Mouse (Mus musculus): ENCODE measurements around the gene Nup62. TPM values are rescaled to one million over a fixed set of nuclear protein-coding genes. Genes with fewer than 3 reads are reported as not detected.
A peak's percentile ranks its signal among the peaks of the same experiment; 100 is the strongest.

Gene Nup62
- polyA plus RNA-seq, 1 experiment from 2014 or later = 43.4 TPM

GRCm38 (mm10) chr7:44849416-44850111 lies 33.7 kb downstream of the Nup62 start:
- Histone ChIP-seq H3K27ac (ENCODE audit: low read length) (peak overlapping the region; percentile 98), H3K9ac (ENCODE audit: low read depth, low read length) (peak overlapping the region; percentile 87), H3K27me3 (ENCODE audit: control insufficient read depth, insufficient read depth, low read depth, low read length) (no peaks in the 10 kb centered on the region), H3K4me3 (ENCODE audit: low read depth, low read length) (peak overlapping the region; percentile 91), H3K4me1 (ENCODE audit: control insufficient read depth, low read depth, low read length) (peaks cover 44% of the 10 kb centered on the region), H3K9me3 (replicated peaks; ENCODE audit: control insufficient read depth, low read length) (no peaks in the 10 kb centered on the region), H3K4me2 (ENCODE audit: low read depth, low read length) (peak overlapping the region; percentile 99), H3K36me3 (ENCODE audit: control insufficient read depth, insufficient read depth) (peaks cover 19% of the 10 kb centered on the region)
- ATAC-seq (ENCODE audit: low read depth) = peak; percentile 59
- WGBS (ENCODE audit: insufficient replicate concordance) = under 1% methylated on average over 41 of the region's 41 CpGs

GRCm38 (mm10) chr7:44850146-44850545 lies 34.3 kb downstream of the Nup62 start:
- ATAC-seq (ENCODE audit: low read depth) = peak; percentile 35
- H3K9ac ChIP-seq (ENCODE audit: low read depth, low read length) = peak overlapping the region; percentile 87
- no peaks in the 10 kb centered on the region for H3K27me3 ChIP-seq (ENCODE audit: control insufficient read depth, insufficient read depth, low read depth, low read length)
- no peaks in the 10 kb centered on the region for H3K9me3 ChIP-seq (replicated peaks; ENCODE audit: control insufficient read depth, low read length)
- peak overlapping the region; percentile 99 for H3K4me2 ChIP-seq (ENCODE audit: low read depth, low read length)
- WGBS (ENCODE audit: insufficient replicate concordance) = under 1% methylated on average over 33 of the region's 33 CpGs
- H3K27ac ChIP-seq (ENCODE audit: low read length) = peak overlapping the region; percentile 98
- H3K4me3 ChIP-seq (ENCODE audit: low read depth, low read length) = peak overlapping the region; percentile 91
- peaks cover 49% of the 10 kb centered on the region for H3K4me1 ChIP-seq (ENCODE audit: control insufficient read depth, low read depth, low read length)
- peaks cover 15% of the 10 kb centered on the region for H3K36me3 ChIP-seq (ENCODE audit: control insufficient read depth, insufficient read depth)

GRCm38 (mm10) chr7:44850789-44851624 lies 35.1 kb downstream of the Nup62 start:
- Histone ChIP-seq H3K36me3 (ENCODE audit: control insufficient read depth, insufficient read depth) (peaks cover 8% of the 10 kb centered on the region), H3K4me1 (ENCODE audit: control insufficient read depth, low read depth, low read length) (peaks cover 58% of the 10 kb centered on the region), H3K9ac (ENCODE audit: low read depth, low read length) (peak overlapping the region; percentile 87), H3K27me3 (ENCODE audit: control insufficient read depth, insufficient read depth, low read depth, low read length) (no peaks in the 10 kb centered on the region), H3K9me3 (replicated peaks; ENCODE audit: control insufficient read depth, low read length) (no peaks in the 10 kb centered on the region), H3K4me2 (ENCODE audit: low read depth, low read length) (peak overlapping the region; percentile 99), H3K4me3 (ENCODE audit: low read depth, low read length) (peak overlapping the region; percentile 91), H3K27ac (ENCODE audit: low read length) (peak overlapping the region; percentile 98)
- WGBS (ENCODE audit: insufficient replicate concordance) = 58% methylated on average over 8 of the region's 8 CpGs
- no peak for ATAC-seq (ENCODE audit: low read depth)

DNA sequence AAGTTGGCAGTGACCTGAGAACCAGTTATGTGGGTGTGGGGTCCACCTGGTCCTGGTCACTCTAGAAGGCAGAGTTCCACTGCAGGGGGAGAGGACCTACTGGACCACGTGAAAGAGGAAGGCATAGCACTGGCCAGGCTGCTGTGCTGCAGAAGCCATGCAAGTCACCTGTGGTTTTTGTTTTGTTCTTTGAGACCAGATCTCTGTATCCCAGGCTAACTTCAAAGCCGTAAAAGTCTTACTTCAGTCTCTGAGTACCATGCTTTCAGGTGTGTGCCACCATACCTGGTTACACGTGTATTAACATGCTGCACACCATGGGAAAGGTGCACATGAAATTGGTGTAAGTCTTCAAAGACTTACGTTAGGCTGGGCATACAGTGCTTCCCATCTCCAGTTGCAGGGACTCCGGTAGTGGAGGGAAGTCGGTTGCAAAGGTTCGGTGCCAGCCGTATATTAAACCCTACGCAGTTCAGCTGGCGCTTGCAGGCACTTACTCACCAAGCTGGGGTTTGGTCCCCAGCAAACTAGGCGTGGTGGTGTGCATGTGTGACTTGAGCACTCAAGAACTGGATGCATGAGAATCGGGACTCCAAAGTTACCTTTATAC lies 35.8 kb downstream of the Nup62 start:
- Histone ChIP-seq H3K9ac (ENCODE audit: low read depth, low read length) (no peak overlapping the region), H3K36me3 (ENCODE audit: control insufficient read depth, insufficient read depth) (peaks cover under 1% of the 10 kb centered on the region; the same call in 1 of the 2 replicates), H3K4me1 (ENCODE audit: control insufficient read depth, low read depth, low read length) (peaks cover 65% of the 10 kb centered on the region), H3K4me2 (ENCODE audit: low read depth, low read length) (0 out of 2 replicates have a peak overlapping the region, but pooled peaks have one; percentile 99), H3K27me3 (ENCODE audit: control insufficient read depth, insufficient read depth, low read depth, low read length) (no peaks in the 10 kb centered on the region), H3K4me3 (ENCODE audit: low read depth, low read length) (no peak overlapping the region), H3K9me3 (replicated peaks; ENCODE audit: control insufficient read depth, low read length) (no peaks in the 10 kb centered on the region), H3K27ac (ENCODE audit: low read length) (peak overlapping the region; percentile 29; the same call in 1 of the 2 replicates)
- WGBS (ENCODE audit: insufficient replicate concordance) = 82% methylated on average over 12 of the region's 12 CpGs
- ATAC-seq (ENCODE audit: low read depth) = no peak

DNA sequence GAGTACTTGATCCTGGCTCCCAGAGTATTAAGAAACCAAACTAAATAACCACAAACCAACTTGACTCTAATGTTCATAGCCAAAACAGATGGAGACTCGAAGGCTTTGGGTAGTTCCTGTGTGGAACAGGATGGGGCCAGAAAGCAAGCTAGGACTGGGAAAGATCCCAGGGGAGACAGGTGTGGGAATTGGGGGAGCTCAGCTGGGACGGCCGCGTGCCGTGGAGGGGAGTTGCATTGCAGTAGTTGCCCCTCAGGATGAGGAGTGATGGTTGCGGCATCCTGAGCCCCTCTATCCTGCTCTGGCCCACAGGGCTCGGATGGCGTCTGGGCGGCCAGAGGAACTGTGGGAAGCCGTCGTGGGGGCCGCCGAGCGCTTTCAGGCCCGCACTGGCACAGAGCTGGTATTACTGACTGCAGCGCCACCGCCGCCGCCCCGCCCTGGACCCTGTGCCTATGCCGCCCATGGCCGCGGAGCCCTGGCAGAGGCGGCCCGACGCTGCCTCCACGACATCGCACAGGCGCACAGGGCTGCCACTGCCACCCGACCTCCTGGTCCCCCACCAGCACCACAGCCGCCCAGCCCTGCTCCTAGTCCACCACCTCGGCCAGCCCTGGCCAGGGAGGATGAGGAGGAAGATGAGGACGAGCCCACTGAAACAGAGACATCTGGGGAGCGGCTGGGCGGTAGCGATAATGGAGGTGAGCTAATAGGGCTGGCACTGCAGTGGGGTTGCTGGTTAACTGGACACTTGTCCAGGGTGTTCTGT lies 36.6 kb downstream of the Nup62 start:
- H3K9me3 ChIP-seq (replicated peaks; ENCODE audit: control insufficient read depth, low read length) = no peaks in the 10 kb centered on the region
- WGBS (ENCODE audit: insufficient replicate concordance) = 84% methylated on average over 36 of the region's 36 CpGs
- H3K27ac ChIP-seq (ENCODE audit: low read length) = no peak overlapping the region
- H3K27me3 ChIP-seq (ENCODE audit: control insufficient read depth, insufficient read depth, low read depth, low read length) = no peaks in the 10 kb centered on the region
- H3K36me3 ChIP-seq (ENCODE audit: control insufficient read depth, insufficient read depth) = no peaks in the 10 kb centered on the region
- H3K4me3 ChIP-seq (ENCODE audit: low read depth, low read length) = no peak overlapping the region
- peaks cover 63% of the 10 kb centered on the region for H3K4me1 ChIP-seq (ENCODE audit: control insufficient read depth, low read depth, low read length)
- H3K4me2 ChIP-seq (ENCODE audit: low read depth, low read length) = no peak overlapping the region
- no peak for ATAC-seq (ENCODE audit: low read depth)
- H3K9ac ChIP-seq (ENCODE audit: low read depth, low read length) = no peak overlapping the region

DNA sequence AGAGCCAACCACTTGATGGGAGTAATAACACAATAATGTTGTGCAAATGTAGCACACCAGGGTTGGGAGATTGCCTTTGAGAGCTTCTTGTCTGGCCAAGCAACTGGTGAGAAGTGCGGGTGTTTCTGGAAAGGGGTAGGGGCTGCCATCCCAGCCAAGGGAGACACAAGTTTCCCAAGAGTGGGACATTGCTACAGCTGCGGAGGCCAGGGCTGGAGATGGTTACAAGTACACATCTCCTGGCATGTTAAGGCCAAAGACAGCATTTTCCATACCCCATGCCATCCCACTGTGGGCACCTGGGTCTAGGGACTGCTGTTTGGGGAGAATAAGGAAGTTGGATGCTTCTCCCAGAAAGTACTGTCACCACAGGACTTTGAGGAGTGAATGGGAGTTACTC lies 37.2 kb downstream of the Nup62 start:
- Histone ChIP-seq H3K36me3 (ENCODE audit: control insufficient read depth, insufficient read depth) (no peaks in the 10 kb centered on the region), H3K4me2 (ENCODE audit: low read depth, low read length) (no peak overlapping the region), H3K9me3 (replicated peaks; ENCODE audit: control insufficient read depth, low read length) (no peaks in the 10 kb centered on the region), H3K4me3 (ENCODE audit: low read depth, low read length) (0 out of 2 replicates have a peak overlapping the region, but pooled peaks have one; percentile 85), H3K4me1 (ENCODE audit: control insufficient read depth, low read depth, low read length) (peaks cover 62% of the 10 kb centered on the region), H3K27me3 (ENCODE audit: control insufficient read depth, insufficient read depth, low read depth, low read length) (no peaks in the 10 kb centered on the region), H3K9ac (ENCODE audit: low read depth, low read length) (no peak overlapping the region), H3K27ac (ENCODE audit: low read length) (no peak overlapping the region)
- ATAC-seq (ENCODE audit: low read depth) = no peak
- 95% methylated on average over 2 of the region's 2 CpGs for WGBS (ENCODE audit: insufficient replicate concordance)

- Histone ChIP-seq H3K9ac (ENCODE audit: low read depth, low read length) (peak overlapping the region; percentile 95), H3K4me2 (ENCODE audit: low read depth, low read length) (peak overlapping the region; percentile 98), H3K4me3 (ENCODE audit: low read depth, low read length) (peak overlapping the region; percentile 85), H3K27me3 (ENCODE audit: control insufficient read depth, insufficient read depth, low read depth, low read length) (no peaks in the 10 kb centered on the region), H3K36me3 (ENCODE audit: control insufficient read depth, insufficient read depth) (no peaks in the 10 kb centered on the region), H3K4me1 (ENCODE audit: control insufficient read depth, low read depth, low read length) (peaks cover 67% of the 10 kb centered on the region), H3K27ac (ENCODE audit: low read length) (peak overlapping the region; percentile 99), H3K9me3 (replicated peaks; ENCODE audit: control insufficient read depth, low read length) (no peaks in the 10 kb centered on the region)
- 20% methylated on average over 26 of the region's 26 CpGs for WGBS (ENCODE audit: insufficient replicate concordance)
- no peak; the same call in 1 of the 2 replicates for ATAC-seq (ENCODE audit: low read depth)
Observed at GRCm38 (mm10) chr7:44853596-44854355, 37.9 kb downstream of the Nup62 start.

Measured in liver, embryonic 16.5 days (tissue).